Mouse (Mus musculus) limb, embryonic 14.5 days (tissue): ENCODE measurements around the gene Mpped2. TPM values are rescaled to one million over a fixed set of nuclear protein-coding genes. Genes with fewer than 3 reads are reported as not detected.

Experiments
- ATAC-seq: fragments of 200-750 bp; cut with Nextera tagmentation; 2 replicates; pipeline ENCODE4 v1.8.0; 2017; ENCODE audit warnings: low read depth, moderate number of reproducible peaks, moderate TSS enrichment; ENCODE audit not compliant: low FRiP score
- DNase-seq: peaks from one replicate; pipeline ENCODE4 v3.0.0-alpha.2; 2015; ENCODE audit warnings: low spot score
- H3K27ac ChIP-seq: fragments of 300-500 bp; sonication (generic); replicated peaks from 2 replicates; pipeline ENCODE4 v1.5.1; 2014; ENCODE audit warnings: low read depth, mild to moderate bottlenecking, low read length, moderate library complexity, mixed read lengths
- H3K27me3 ChIP-seq: fragments of 300-500 bp; sonication (generic); 2 replicates; pipeline ENCODE4 v1.6.1; 2014; ENCODE audit warnings: low read length, mixed read lengths; ENCODE audit not compliant: control insufficient read depth, insufficient read depth
- H3K36me3 ChIP-seq: fragments of 300-500 bp; sonication (generic); 2 replicates; pipeline ENCODE4 v1.6.1; 2014; ENCODE audit warnings: mild to moderate bottlenecking, low read length, moderate library complexity, mixed read lengths; ENCODE audit not compliant: control insufficient read depth, insufficient read depth
- H3K4me1 ChIP-seq: fragments of 300-500 bp; sonication (generic); 2 replicates; pipeline ENCODE4 v1.6.1; 2014; ENCODE audit warnings: antibody characterized with exemption, low read length, mixed read lengths; ENCODE audit not compliant: control insufficient read depth, insufficient read depth
- H3K4me2 ChIP-seq: fragments of 300-500 bp; sonication (generic); replicated peaks from 2 replicates; pipeline ENCODE4 v1.6.1; 2014; ENCODE audit warnings: low read depth, mild to moderate bottlenecking, low read length, moderate library complexity; ENCODE audit not compliant: severe bottlenecking
- H3K4me3 ChIP-seq: fragments of 300-500 bp; sonication (generic); replicated peaks from 2 replicates; pipeline ENCODE4 v1.5.1; 2014; ENCODE audit warnings: low read length
- H3K9ac ChIP-seq: fragments of 300-500 bp; sonication (generic); 2 replicates; pipeline ENCODE4 v1.6.1; 2014; ENCODE audit warnings: mild to moderate bottlenecking, low read depth, low read length, moderate library complexity; ENCODE audit not compliant: severe bottlenecking
- H3K9me3 ChIP-seq: fragments of 300-500 bp; sonication (generic); 2 replicates; pipeline ENCODE4 v1.6.1; 2016; ENCODE audit warnings: low read length; ENCODE audit not compliant: control insufficient read depth
- POLR2A ChIP-seq: fragments of 200-500 bp; IDR thresholded peaks from 2 replicates; pipeline ENCODE4 v1.8.0; 2012; ENCODE audit warnings: inconsistent platforms, mild to moderate bottlenecking, moderate library complexity, borderline replicate concordance; ENCODE audit not compliant: insufficient read depth, insufficient read length; ENCODE audit errors: extremely low read depth
- WGBS: fragments of 180-500 bp; shearing (Covaris S2); extraction: QIAGEN DNeasy Blood & Tissue Kit; methylation state at CpG from one replicate; pipeline ENCODE4 v1.1.7; 2014; 5-methylcytosine and 5-hydroxymethylcytosine counted together
- polyA plus RNA-seq, 2 experiments: library from polyadenylated mRNA; depleted of rRNA in 1 of 2; stranded (reverse) in 1 of 2; unstranded in 1 of 2; fragments of >200 nt; fragmentation: Nextera tagmentation in 1 of 2; extraction: Ambion mirVana in 1 of 2; gene quantifications; 2 replicates each; pipeline versions ENCODE4 v1.2.1 to v1.2.3; 2012 to 2014

Mpped2 gene
- polyA plus RNA-seq, 2 experiments: 37.8 to 79.5 TPM

GRCm38 (mm10) chr2:106722020-106722419 is 29.0 kb downstream of the Mpped2 start:
- 27% methylated on average over 4 of the region's 4 CpGs for WGBS
- Histone ChIP-seq H3K4me3 (no peak overlapping the region), H3K27ac (no peak overlapping the region), H3K27me3 (no peaks in the 10 kb centered on the region), H3K4me1 (peaks cover 28% of the 10 kb centered on the region), H3K9ac (no peak overlapping the region), H3K9me3 (no peaks in the 10 kb centered on the region), H3K36me3 (0 out of 2 replicates have a peak, but pooled peaks cover 9% of the 10 kb centered on the region), H3K4me2 (no peak overlapping the region)
- no peak for TF ChIP-seq POLR2A
- ATAC-seq: 0 out of 2 replicates have a peak, but pooled peaks have one; percentile 48
- DNase-seq: peak; percentile 42

GRCm38 (mm10) chr2:106729951-106730564 is 37.0 kb downstream of the Mpped2 start:
- Histone ChIP-seq H3K4me1 (peaks cover 30% of the 10 kb centered on the region), H3K4me2 (peak overlapping the region; percentile 4; the same call in 1 of the 2 replicates), H3K36me3 (0 out of 2 replicates have a peak, but pooled peaks cover 12% of the 10 kb centered on the region), H3K27me3 (no peaks in the 10 kb centered on the region), H3K9ac (no peak overlapping the region), H3K4me3 (no peak overlapping the region), H3K27ac (0 out of 2 replicates have a peak overlapping the region, but pooled peaks have one; percentile 22), H3K9me3 (no peaks in the 10 kb centered on the region)
- TF ChIP-seq POLR2A: no peak
- DNase-seq (peak; percentile 77), ATAC-seq (peak; percentile 75)
- WGBS: 17% methylated on average over 6 of the region's 6 CpGs

- peak overlapping the region; percentile 4; the same call in 1 of the 2 replicates for H3K4me2 ChIP-seq
- 0 out of 2 replicates have a peak overlapping the region, but pooled peaks have one; percentile 22 for H3K27ac ChIP-seq
- ATAC-seq: no peak
- H3K4me1 ChIP-seq: peaks cover 30% of the 10 kb centered on the region
- WGBS: 68% methylated on average over 8 of the region's 8 CpGs
- H3K9me3 ChIP-seq: no peaks in the 10 kb centered on the region
- 0 out of 2 replicates have a peak, but pooled peaks cover 7% of the 10 kb centered on the region for H3K36me3 ChIP-seq
- DNase-seq: no peak
- H3K27me3 ChIP-seq: no peaks in the 10 kb centered on the region
- no peak for TF ChIP-seq POLR2A
- H3K4me3 ChIP-seq: no peak overlapping the region
- H3K9ac ChIP-seq: no peak overlapping the region
These were observed 37.5 kb downstream of the Mpped2 start for GRCm38 (mm10) chr2:106730608-106731007.

GRCm38 (mm10) chr2:106731478-106731877 is 38.4 kb downstream of the Mpped2 start:
- no peak for ATAC-seq
- no peak for DNase-seq
- Histone ChIP-seq H3K4me2 (no peak overlapping the region), H3K4me3 (no peak overlapping the region), H3K9ac (no peak overlapping the region), H3K4me1 (peaks cover 30% of the 10 kb centered on the region), H3K27ac (no peak overlapping the region), H3K36me3 (0 out of 2 replicates have a peak, but pooled peaks cover 4% of the 10 kb centered on the region), H3K9me3 (no peaks in the 10 kb centered on the region), H3K27me3 (no peaks in the 10 kb centered on the region)
- no peak for TF ChIP-seq POLR2A
- WGBS: 85% methylated on average over 4 of the region's 4 CpGs

GRCm38 (mm10) chr2:106732171-106732570 is 39.1 kb downstream of the Mpped2 start:
- Histone ChIP-seq H3K9me3 (no peaks in the 10 kb centered on the region), H3K27me3 (no peaks in the 10 kb centered on the region), H3K36me3 (0 out of 2 replicates have a peak, but pooled peaks cover 3% of the 10 kb centered on the region), H3K4me3 (no peak overlapping the region), H3K4me2 (no peak overlapping the region), H3K9ac (no peak overlapping the region), H3K27ac (no peak overlapping the region), H3K4me1 (peaks cover 30% of the 10 kb centered on the region)
- 38% methylated on average over 3 of the region's 3 CpGs for WGBS
- ATAC-seq (no peak), DNase-seq (no peak)
- no peak for TF ChIP-seq POLR2A
